Mouse (Mus musculus) left cerebral cortex, postnatal 14 days (tissue): ENCODE results near the gene Tiam2. TPM values are rescaled to one million over a fixed set of nuclear protein-coding genes. Genes with fewer than 3 reads are reported as not detected.

ENCODE experiments used
- DNase-seq, 2 experiments: peaks; one replicate each; pipeline ENCODE4 v3.0.0; 2021 to 2022; ENCODE audit warnings: low spot score in 2 of 2, mixed read lengths in 1 of 2
- intact Hi-C: fragments of 180-260 bp; cut with DNase I; formaldehyde crosslinking; loops from one replicate; pipeline ENCODE4 v1.15.1; 2025
- total RNA-seq, 2 experiments: library from RNA; stranded (reverse); gene quantifications; 2 replicates each; pipeline ENCODE4 v1.2.3; 2021

Tiam2 gene
- total RNA-seq, 2 experiments from 2014 or later, result 78.4 to 86.5 TPM

DNA sequence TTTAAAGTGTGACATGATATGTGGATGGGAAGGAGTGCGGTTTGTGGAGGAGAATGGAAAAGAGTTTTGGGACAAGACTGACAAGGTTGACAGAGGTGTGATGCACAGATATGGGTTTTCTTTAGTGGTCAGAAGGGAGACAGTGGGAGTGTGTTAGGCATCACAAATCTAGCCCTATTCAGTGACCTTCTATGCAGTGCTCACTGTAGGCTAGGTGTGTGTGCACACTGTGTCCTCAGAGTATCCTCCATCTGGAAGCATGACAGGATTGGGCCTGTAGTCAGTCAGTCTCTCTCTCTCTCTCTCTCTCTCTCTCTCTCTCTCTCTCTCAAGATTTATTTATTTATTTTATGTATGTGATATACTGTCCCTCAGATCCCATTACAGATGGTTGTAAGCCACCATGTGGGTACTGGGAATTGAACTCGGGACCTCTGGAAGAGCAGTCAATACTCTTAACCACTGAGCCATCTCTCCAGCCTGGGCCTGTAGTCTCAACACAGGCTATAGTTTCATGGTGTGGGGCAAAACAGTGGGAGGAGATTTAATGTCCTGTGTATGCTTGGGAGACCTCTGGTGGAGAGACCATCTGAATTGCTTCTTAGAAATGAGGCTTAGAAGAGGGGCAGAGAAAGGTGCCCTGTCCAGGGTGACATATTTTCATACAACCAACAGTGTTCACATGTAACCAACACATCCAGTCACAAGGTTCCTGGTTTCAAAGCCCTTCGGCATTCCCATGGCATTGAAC lies 107.3 kb downstream of the Tiam2 start:
- no peak for DNase-seq
- intact Hi-C loops, result no loop called here

DNA sequence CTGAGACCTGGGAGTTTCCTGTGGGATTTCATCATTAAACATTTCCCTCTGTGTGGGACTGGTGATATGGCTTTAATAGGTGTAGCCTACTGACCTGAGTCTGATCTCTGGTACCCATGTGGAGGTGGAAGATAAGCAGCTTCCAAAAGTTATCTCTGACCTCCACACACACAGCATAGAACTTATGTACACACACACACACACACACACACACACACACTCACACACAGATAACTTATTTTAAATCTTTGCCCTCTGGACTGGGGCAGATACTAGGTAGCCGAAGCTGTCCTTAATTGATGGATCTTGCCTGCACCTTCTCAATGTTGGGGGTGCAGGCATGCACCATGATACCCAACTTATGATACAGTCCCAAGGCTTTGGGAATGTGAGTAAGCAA lies 108.9 kb downstream of the Tiam2 start:
- intact Hi-C loops, result no loop called here
- DNase-seq, result no peak

DNA sequence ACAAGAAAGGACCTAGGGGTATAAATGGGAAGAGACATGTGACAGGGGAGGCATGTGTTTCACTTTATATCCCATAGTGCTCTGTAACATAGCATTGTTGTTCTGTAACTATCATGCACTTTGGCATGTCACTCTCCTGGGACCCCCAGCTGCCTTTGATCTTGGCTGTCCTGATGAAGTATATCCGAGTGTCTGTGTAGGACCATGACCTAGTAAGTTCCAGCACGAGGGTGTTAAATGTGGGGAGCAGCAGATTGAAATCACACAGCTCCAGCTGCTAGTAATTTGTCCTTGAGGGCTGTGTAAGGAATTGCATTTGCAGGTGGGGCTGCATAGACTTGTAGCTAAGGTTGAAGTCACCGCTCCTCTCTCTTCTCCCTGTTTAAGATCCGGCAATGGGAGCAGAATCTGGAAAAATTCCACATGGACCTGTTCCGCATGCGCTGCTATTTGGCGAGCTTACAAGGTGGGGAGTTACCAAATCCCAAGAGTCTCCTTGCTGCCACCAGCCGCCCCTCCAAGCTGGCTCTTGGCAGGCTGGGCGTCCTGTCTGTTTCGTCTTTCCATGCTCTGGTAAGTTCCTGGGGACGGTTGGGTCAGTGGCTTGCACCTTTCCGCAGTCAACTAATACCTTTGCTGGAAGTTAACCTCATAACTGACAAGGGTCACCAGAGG lies 110.6 kb downstream of the Tiam2 start:
- no peak for DNase-seq
- intact Hi-C loops, result no loop called here

DNA sequence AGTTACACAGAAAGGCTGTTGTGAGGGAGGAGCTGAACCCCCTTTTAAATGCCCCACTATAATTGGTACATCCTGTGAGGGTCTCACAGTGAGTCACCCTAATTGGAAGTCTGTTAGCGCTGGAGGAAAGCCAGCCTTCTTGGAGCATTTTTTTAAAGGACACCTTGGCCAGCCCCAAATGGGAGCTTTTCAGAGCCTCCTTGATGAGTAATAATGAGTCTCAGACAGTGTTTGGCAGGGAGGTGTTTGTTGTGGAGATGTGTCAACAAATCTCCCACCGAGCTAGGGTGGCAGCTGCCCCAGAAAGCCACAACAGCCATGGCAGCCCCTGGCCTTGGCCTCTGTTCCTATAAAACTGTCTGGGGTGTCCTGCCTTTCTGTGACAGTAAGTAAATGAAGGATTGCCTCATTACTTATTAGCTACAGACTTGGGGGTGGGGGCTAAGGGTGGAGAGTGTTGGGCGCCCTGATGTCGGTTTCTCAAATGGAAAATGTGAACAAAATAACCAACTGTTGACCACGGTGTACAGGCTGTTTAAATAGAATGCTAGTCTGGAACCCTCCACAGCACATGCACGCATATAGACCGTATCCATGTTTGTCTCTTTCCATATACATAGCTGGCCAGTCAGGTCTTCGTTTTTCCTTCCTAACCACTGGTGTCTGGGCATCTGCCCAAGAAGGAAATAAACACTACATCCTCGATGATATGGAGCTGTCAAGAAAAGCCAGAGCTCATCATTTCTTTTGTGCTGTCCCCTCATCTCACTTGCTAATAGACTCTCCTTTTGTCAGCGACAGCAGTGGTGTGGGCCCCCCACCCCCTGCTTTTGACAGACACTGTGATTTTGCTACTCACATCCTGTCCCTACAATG lies 116.4 kb downstream of the Tiam2 start:
- intact Hi-C loops, result no loop called here
- peak; percentile 18 to 40 for DNase-seq

DNA sequence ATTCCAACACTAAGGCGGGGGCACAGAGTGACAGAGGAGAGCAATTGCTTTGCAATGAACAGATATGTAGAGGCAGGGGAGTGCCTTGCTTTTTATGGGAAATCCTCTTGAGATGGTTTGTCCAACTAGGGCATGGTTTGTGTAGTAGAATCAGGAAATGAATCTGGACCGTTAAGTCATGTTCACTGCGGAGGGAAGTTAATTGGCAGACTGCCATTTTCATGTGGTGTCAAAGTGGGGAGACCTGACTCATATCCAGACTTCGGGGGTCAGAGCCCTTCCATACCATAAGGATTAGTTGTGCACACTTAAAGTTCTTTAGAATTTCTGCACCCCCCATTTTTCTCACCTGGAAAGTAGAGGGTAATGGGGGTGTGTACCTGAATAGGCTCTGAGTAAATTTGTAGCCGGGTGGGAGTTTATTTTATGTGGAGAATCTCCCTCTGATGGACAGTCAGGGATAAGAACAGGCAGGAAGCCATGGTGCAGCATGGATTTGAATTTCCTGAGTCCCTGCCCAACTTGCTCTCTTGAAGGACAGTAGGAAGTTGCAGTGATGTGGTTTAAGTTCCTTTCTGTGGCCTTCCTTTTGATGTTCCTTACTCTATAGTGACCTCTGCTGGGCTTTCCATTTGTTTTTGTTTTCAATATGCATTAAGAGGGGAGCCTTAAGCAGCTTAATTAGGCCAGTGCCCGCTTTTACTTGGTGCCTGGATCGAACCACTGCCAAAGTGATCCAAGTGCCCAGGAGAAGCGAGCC lies 120.0 kb downstream of the Tiam2 start:
- intact Hi-C loops, result loop anchor here (5.0 kb wide), 3 partner anchors 159 to 214 kb away; no protein-coding TSS in a partner anchor
- peak; percentile 55 to 56 for DNase-seq

DNA sequence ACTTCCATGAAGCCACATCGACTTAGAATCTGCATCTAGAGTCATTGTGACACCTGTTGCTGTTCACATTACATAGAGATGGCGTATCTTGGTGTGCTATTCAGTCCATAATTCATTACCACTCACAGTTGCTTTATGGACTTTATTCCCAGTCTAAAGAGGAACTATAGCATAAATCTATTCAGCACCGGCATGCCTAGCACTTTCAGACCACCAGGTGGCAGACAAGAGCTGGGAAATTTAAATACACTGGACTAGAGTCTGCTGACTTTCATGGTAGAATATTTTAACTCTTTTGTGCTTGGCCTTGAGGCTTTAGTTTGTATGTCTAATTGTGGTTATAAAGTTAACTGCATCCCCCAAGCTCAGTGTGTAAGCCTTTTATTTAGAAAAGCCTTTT lies 122.4 kb downstream of the Tiam2 start:
- peak; percentile 75 to 85 for DNase-seq
- intact Hi-C loops, result loop anchor here (2.0 to 5.0 kb wide), 4 partner anchors 60 to 216 kb away; no protein-coding TSS in a partner anchor

DNA sequence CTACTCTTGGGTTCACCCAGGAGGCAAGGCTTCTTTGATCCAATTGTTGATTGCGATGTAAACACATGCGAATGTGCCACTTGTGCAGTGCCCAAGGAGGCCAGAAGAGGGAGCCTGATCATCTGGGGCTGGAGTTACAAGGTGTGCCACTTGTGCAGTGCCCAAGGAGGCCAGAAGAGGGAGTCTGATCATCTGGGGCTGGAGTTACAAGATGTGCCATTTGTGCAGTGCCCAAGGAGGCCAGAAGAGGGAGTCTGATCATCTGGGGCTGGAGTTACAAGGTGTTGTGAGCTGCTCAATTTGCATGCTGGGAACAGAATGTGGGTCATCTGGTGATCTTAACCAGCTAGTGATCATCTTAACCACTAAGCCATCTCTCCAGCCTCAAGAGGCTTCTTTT lies 124.7 kb downstream of the Tiam2 start:
- peak; percentile 55 to 67 for DNase-seq
- intact Hi-C loops, result no loop called here

DNA sequence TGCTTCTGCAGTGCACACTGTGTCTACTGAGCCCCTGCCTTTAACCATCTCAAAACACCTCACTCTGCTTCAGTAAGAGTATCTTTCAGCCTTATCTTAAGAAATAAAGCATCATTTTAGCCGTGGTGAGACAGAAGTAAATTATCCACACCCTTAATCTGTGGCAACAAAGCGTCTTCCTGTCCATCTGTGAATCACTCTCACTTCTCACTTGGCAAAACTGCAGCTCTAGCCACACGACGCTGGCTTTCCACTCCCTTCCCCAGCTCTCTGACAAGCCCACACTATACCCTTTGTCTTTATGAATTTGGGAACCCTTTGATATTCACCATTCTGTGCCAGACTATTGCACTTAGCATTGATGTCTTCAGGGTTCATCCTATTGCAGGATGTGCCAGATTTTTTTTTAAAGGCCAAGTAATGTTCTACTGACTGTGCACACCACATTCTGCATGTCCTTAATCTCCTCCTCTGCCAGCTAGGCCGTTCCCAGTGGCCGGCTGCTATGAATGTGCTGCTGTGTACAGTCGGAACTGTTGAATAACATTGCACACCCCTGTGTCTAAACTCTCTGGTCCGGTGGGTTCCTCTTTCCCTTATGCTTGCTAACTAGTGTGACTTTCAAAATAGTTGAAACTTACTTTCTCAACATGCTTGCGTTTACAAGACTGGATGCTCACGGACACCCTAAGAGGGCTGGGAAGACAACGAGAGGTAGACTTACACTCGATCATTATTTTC lies 126.4 kb downstream of the Tiam2 start:
- intact Hi-C loops, result no loop called here
- no peak for DNase-seq

DNA sequence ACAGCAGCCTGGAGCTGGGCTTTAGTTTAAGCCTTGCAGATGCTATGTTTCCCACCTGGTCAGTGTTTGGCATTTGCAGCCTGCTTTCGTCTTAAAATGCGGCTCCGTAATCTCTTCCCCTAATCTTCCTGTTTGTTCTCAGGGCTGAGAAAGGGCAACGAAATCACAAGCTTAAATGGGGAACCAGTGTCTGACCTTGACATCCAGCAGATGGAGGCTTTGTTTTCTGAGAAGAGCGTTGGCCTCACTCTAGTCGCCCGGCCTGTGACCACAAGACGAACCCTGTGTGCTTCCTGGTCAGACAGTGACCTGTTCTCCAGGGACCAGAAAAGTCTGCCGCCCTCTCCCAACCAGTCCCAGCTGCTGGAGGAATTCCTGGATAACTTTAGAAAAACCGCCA lies 127.6 kb downstream of the Tiam2 start:
- DNase-seq, result no peak
- intact Hi-C loops, result no loop called here

DNA sequence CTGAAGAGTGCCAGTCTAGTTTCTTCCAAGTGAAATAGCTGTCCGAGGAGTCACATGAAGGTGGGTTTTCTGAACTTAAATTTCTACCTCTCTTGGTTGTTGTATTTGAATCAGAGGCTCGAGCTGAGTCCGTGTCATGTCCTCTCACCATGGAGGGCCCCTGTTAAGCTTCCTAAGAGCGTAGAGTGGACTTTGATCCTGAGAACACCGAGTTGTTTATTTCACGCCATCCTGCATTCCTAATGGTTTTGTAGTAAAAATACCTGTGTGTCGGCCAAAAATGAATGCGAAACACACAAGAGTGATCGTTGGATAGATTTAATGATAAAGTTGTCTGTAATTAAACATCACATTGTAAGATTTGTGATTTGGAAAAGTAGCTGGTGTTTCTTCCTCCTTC lies 128.5 kb downstream of the Tiam2 start:
- no peak for DNase-seq
- intact Hi-C loops, result no loop called here

DNA sequence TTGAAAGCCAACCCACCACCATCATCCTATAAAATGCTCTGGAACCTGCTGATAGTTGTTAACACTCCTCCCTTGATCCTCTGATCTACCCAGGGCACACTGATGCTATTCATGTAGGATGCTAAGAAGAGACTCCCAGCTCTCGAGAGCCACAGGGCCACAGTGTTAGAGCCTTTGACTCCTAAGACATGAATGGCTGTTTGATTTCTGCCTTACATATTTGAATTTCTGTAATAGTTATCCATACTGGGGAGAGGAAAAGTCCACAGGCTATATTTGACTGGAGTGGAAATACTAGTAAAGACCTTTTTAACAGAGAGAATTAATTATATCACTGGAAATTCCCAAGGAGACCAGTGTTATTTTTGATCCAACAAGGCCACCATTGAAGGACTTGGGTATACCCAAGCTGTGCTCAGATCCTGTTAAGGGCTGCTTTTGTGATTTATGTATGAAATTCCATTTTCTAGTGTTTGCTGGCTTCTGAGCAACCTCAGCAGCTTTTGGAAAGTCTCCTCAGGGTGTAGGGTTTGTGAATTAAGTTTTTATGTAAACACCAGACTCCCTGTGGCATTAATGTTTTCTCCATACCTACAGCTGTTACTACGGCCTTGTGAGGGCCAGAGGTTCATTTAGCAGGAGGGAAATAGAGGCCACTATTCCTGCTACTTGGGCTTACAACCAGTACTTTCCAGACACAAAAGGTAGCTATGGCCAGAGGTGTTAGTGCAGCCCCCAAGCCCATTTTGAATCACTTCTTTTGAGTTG lies 131.7 kb downstream of the Tiam2 start:
- intact Hi-C loops, result no loop called here
- no peak for DNase-seq

DNA sequence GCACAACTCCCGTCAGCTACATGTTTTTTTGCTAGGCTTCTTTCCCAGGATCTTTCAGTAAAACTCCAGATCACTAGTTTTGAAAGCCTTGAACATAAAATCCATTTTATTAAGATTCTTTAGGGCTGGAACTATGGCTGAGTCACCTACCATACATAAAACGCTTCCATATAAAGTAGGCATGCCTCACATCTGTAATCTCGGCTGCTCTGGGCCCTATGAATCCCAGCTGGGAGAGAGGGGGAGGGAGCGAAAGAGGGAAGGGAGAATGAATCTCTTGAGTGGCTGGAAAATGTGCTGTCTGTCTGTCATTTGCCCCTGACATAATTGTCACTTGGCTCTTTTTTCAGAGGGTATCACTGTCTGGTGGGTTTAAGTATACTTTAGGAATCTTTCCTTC lies 139.5 kb downstream of the Tiam2 start:
- no peak for DNase-seq
- intact Hi-C loops, result no loop called here

DNA sequence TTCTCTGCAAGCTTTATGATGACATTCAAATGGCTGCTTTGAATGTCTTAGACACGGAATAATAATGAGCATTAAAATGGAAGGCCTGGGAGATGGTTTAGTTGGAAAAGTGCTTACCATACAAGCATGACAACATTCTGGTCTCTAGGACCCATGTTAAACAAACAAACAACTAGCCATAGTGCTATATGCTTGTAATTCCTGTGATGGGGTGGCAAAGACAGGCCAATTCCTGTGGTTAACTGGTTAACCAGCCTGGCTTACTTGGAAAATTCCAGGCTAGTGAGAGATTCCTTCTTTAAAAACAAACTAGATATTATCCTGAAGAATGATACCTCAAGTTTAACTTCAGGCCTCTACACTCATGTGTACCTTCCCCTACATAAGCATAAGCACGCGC lies 140.3 kb downstream of the Tiam2 start:
- intact Hi-C loops, result no loop called here
- no peak for DNase-seq

DNA sequence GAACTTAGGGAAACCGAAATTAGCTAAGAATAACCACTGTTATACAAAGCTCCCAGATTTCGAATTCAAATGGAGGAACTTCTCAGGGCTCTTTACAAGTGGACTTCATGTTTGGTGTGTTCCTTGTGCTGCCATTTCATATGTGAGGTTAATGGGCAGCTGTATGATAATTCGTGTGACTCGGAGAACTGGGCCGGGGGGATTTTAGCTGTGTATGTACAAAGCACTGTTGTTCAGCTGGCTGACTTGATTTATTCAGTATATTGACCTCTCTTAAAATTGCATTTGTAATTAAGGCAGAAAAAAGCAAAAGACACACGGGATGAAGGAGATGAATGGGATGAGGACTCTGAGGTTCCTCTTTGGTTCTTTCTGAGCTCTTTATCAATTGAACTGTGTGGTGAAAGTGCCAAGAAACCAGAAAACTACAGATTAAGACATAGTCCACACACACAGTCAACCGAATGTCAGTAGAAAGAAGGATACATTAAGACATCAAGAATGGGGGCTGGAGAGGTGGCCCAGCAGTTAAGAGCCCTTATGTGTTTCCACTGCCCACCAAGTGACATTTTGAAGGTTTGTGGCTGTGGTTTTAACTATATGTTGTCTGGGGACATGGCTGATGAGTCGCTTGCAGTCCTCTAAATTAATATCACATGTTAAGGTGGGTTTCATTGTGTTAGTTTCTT lies 141.4 kb downstream of the Tiam2 start:
- intact Hi-C loops, result no loop called here
- DNase-seq, result no peak

DNA sequence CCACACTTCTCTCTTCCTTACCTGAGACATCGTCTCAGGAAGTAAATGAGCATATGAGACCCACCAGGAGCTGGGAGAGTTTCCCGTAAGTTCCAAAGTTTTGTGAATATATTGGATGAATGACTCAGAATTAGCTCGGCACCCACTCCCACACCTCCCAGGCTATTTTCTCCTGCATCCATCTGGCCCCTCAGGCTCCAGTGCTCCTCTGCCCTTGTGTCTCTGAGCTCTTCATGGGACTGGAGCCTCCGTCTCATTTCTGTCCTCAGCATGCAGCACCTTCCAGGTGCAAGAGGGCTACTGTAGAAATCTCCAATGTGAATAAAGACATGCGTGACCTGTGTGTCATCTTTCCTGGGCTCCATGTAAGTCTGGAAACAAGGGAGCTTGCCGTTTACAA lies 145.6 kb downstream of the Tiam2 start:
- intact Hi-C loops, result no loop called here
- peak; percentile 42 to 54 for DNase-seq

DNA sequence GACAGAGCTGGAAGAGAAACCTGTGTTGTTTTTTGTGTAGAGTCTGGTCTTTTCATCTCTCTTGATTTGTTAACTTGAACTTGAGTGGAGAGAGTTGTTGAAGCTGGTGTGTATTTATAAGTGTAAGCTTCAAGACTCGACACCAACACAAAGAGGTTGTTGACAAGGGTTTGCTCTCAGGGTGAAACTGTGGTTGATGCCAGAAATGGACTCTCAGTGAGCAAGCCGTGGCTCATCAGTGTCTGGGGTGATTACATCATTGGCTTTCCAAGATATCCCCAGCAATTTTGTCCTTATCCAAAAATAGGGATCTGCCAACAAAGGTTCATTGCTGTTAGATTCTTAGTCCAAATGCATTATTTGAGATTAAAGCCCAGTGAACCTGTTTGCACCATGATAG lies 150.2 kb downstream of the Tiam2 start:
- intact Hi-C loops, result no loop called here
- no peak for DNase-seq
